Mouse (Mus musculus): Measurements from ENCODE around the gene Myo18b. TPM values are rescaled to one million over a fixed set of nuclear protein-coding genes. Genes with fewer than 3 reads are reported as not detected.
A peak's percentile ranks its signal among the peaks of the same experiment; 100 is the strongest.

The Myo18b gene
- polyA plus RNA-seq, 1 experiment from 2014 or later, result 0.36 TPM

GRCm38 (mm10) chr5:112892411-112892810, 3.8 kb downstream of the Myo18b start:
- Histone ChIP-seq H3K27ac (ENCODE audit: low read depth, low read length) (no peak overlapping the region), H3K27me3 (ENCODE audit: control insufficient read depth, insufficient read depth, low read length) (no peaks in the 10 kb centered on the region), H3K9ac (ENCODE audit: low read length) (no peak overlapping the region), H3K36me3 (ENCODE audit: control insufficient read depth, insufficient read depth, low read length) (no peaks in the 10 kb centered on the region), H3K4me1 (replicated peaks; ENCODE audit: control insufficient read depth, insufficient read depth, low read length) (no peaks in the 10 kb centered on the region), H3K4me2 (ENCODE audit: low read depth, low read length, severe bottlenecking) (no peak overlapping the region), H3K4me3 (ENCODE audit: low read depth, low read length) (no peak overlapping the region), H3K9me3 (ENCODE audit: control insufficient read depth, low read length) (no peaks in the 10 kb centered on the region)
- DNase-seq (ENCODE audit: low spot score), result no peak
- no peak for ATAC-seq (replicated peaks; ENCODE audit: low FRiP score)

- no peaks in the 10 kb centered on the region for H3K9me3 ChIP-seq (ENCODE audit: control insufficient read depth, low read length)
- ATAC-seq (replicated peaks; ENCODE audit: low FRiP score), result no peak
- H3K4me2 ChIP-seq (ENCODE audit: low read depth, low read length, severe bottlenecking), result no peak overlapping the region
Observed at GRCm38 (mm10) chr5:112888651-112889050, 7.5 kb downstream of the Myo18b start.

GRCm38 (mm10) chr5:112886687-112887491, 9.3 kb downstream of the Myo18b start:
- DNase-seq (ENCODE audit: low spot score) (no peak), ATAC-seq (replicated peaks; ENCODE audit: low FRiP score) (no peak)
- H3K9me3 ChIP-seq (ENCODE audit: control insufficient read depth, low read length), result no peaks in the 10 kb centered on the region
- H3K4me2 ChIP-seq (ENCODE audit: low read depth, low read length, severe bottlenecking), result no peak overlapping the region
- H3K4me1 ChIP-seq (replicated peaks; ENCODE audit: control insufficient read depth, insufficient read depth, low read length), result no peaks in the 10 kb centered on the region; the same call in 1 of the 2 replicates
- H3K9ac ChIP-seq (ENCODE audit: low read length), result no peak overlapping the region
- no peaks in the 10 kb centered on the region for H3K27me3 ChIP-seq (ENCODE audit: control insufficient read depth, insufficient read depth, low read length)
- 67% methylated on average over 17 of the region's 17 CpGs for WGBS
- H3K36me3 ChIP-seq (ENCODE audit: control insufficient read depth, insufficient read depth, low read length), result no peaks in the 10 kb centered on the region
- no peak overlapping the region for H3K27ac ChIP-seq (ENCODE audit: low read depth, low read length)
- no peak overlapping the region for H3K4me3 ChIP-seq (ENCODE audit: low read depth, low read length)

More at GRCm38 (mm10) chr5:112888651-112889050, 7.5 kb downstream of the Myo18b start:
- no peaks in the 10 kb centered on the region; the same call in 1 of the 2 replicates for H3K4me1 ChIP-seq (replicated peaks; ENCODE audit: control insufficient read depth, insufficient read depth, low read length)
- 65% methylated on average over 7 of the region's 7 CpGs for WGBS
- no peaks in the 10 kb centered on the region for H3K27me3 ChIP-seq (ENCODE audit: control insufficient read depth, insufficient read depth, low read length)
- H3K36me3 ChIP-seq (ENCODE audit: control insufficient read depth, insufficient read depth, low read length), result no peaks in the 10 kb centered on the region
- no peak for DNase-seq (ENCODE audit: low spot score)
- H3K27ac ChIP-seq (ENCODE audit: low read depth, low read length), result no peak overlapping the region
- H3K9ac ChIP-seq (ENCODE audit: low read length), result no peak overlapping the region
- H3K4me3 ChIP-seq (ENCODE audit: low read depth, low read length), result no peak overlapping the region

GRCm38 (mm10) chr5:112877391-112878115, 18.6 kb downstream of the Myo18b start:
- H3K36me3 ChIP-seq (ENCODE audit: control insufficient read depth, insufficient read depth, low read length), result no peaks in the 10 kb centered on the region
- no peaks in the 10 kb centered on the region for H3K27me3 ChIP-seq (ENCODE audit: control insufficient read depth, insufficient read depth, low read length)
- no peak overlapping the region for H3K9ac ChIP-seq (ENCODE audit: low read length)
- H3K4me3 ChIP-seq (ENCODE audit: low read depth, low read length), result no peak overlapping the region
- H3K4me2 ChIP-seq (ENCODE audit: low read depth, low read length, severe bottlenecking), result no peak overlapping the region
- no peaks in the 10 kb centered on the region; the same call in 1 of the 2 replicates for H3K4me1 ChIP-seq (replicated peaks; ENCODE audit: control insufficient read depth, insufficient read depth, low read length)
- no peak for ATAC-seq (replicated peaks; ENCODE audit: low FRiP score)
- DNase-seq (ENCODE audit: low spot score), result no peak
- no peak overlapping the region for H3K27ac ChIP-seq (ENCODE audit: low read depth, low read length)
- 59% methylated on average over 14 of the region's 14 CpGs for WGBS
- H3K9me3 ChIP-seq (ENCODE audit: control insufficient read depth, low read length), result no peaks in the 10 kb centered on the region

GRCm38 (mm10) chr5:112876846-112877390, 19.2 kb downstream of the Myo18b start:
- no peaks in the 10 kb centered on the region for H3K9me3 ChIP-seq (ENCODE audit: control insufficient read depth, low read length)
- no peak for ATAC-seq (replicated peaks; ENCODE audit: low FRiP score)
- DNase-seq (ENCODE audit: low spot score), result no peak
- H3K27me3 ChIP-seq (ENCODE audit: control insufficient read depth, insufficient read depth, low read length), result no peaks in the 10 kb centered on the region
- no peaks in the 10 kb centered on the region for H3K36me3 ChIP-seq (ENCODE audit: control insufficient read depth, insufficient read depth, low read length)
- no peak overlapping the region for H3K9ac ChIP-seq (ENCODE audit: low read length)
- no peaks in the 10 kb centered on the region; the same call in 1 of the 2 replicates for H3K4me1 ChIP-seq (replicated peaks; ENCODE audit: control insufficient read depth, insufficient read depth, low read length)
- 45% methylated on average over 4 of the region's 4 CpGs for WGBS
- H3K4me2 ChIP-seq (ENCODE audit: low read depth, low read length, severe bottlenecking), result no peak overlapping the region
- H3K4me3 ChIP-seq (ENCODE audit: low read depth, low read length), result no peak overlapping the region
- H3K27ac ChIP-seq (ENCODE audit: low read depth, low read length), result no peak overlapping the region

- no peak overlapping the region for H3K27ac ChIP-seq (ENCODE audit: low read depth, low read length)
Observed at GRCm38 (mm10) chr5:112872999-112873398, 23.2 kb downstream of the Myo18b start.

GRCm38 (mm10) chr5:112870729-112871128, 25.4 kb downstream of the Myo18b start:
- H3K27me3 ChIP-seq (ENCODE audit: control insufficient read depth, insufficient read depth, low read length), result no peaks in the 10 kb centered on the region
- no peak overlapping the region for H3K4me3 ChIP-seq (ENCODE audit: low read depth, low read length)
- peak; percentile 84 for DNase-seq (ENCODE audit: low spot score)
- no peak overlapping the region for H3K4me2 ChIP-seq (ENCODE audit: low read depth, low read length, severe bottlenecking)
- H3K27ac ChIP-seq (ENCODE audit: low read depth, low read length), result no peak overlapping the region
- no peak overlapping the region for H3K9ac ChIP-seq (ENCODE audit: low read length)
- H3K9me3 ChIP-seq (ENCODE audit: control insufficient read depth, low read length), result no peaks in the 10 kb centered on the region
- no peaks in the 10 kb centered on the region for H3K4me1 ChIP-seq (replicated peaks; ENCODE audit: control insufficient read depth, insufficient read depth, low read length)
- no peaks in the 10 kb centered on the region for H3K36me3 ChIP-seq (ENCODE audit: control insufficient read depth, insufficient read depth, low read length)
- ATAC-seq (replicated peaks; ENCODE audit: low FRiP score), result no peak
- WGBS, result 21% methylated on average over 9 of the region's 9 CpGs

More at GRCm38 (mm10) chr5:112872999-112873398, 23.2 kb downstream of the Myo18b start:
- H3K4me2 ChIP-seq (ENCODE audit: low read depth, low read length, severe bottlenecking), result no peak overlapping the region
- no peak overlapping the region for H3K9ac ChIP-seq (ENCODE audit: low read length)
- H3K36me3 ChIP-seq (ENCODE audit: control insufficient read depth, insufficient read depth, low read length), result no peaks in the 10 kb centered on the region
- H3K27me3 ChIP-seq (ENCODE audit: control insufficient read depth, insufficient read depth, low read length), result no peaks in the 10 kb centered on the region
- H3K9me3 ChIP-seq (ENCODE audit: control insufficient read depth, low read length), result no peaks in the 10 kb centered on the region
- H3K4me1 ChIP-seq (replicated peaks; ENCODE audit: control insufficient read depth, insufficient read depth, low read length), result no peaks in the 10 kb centered on the region; the same call in 1 of the 2 replicates
- no peak overlapping the region for H3K4me3 ChIP-seq (ENCODE audit: low read depth, low read length)
- ATAC-seq (replicated peaks; ENCODE audit: low FRiP score), result no peak
- 79% methylated on average over 6 of the region's 6 CpGs for WGBS
- DNase-seq (ENCODE audit: low spot score), result no peak

- no peaks in the 10 kb centered on the region for H3K27me3 ChIP-seq (ENCODE audit: control insufficient read depth, insufficient read depth, low read length)
- no peaks in the 10 kb centered on the region for H3K4me1 ChIP-seq (replicated peaks; ENCODE audit: control insufficient read depth, insufficient read depth, low read length)
- no peak overlapping the region for H3K27ac ChIP-seq (ENCODE audit: low read depth, low read length)
- H3K9ac ChIP-seq (ENCODE audit: low read length), result no peak overlapping the region
- no peaks in the 10 kb centered on the region for H3K36me3 ChIP-seq (ENCODE audit: control insufficient read depth, insufficient read depth, low read length)
- 89% methylated on average over 5 of the region's 5 CpGs for WGBS
- DNase-seq (ENCODE audit: low spot score) (no peak), ATAC-seq (replicated peaks; ENCODE audit: low FRiP score) (no peak)
- H3K9me3 ChIP-seq (ENCODE audit: control insufficient read depth, low read length), result no peaks in the 10 kb centered on the region
- no peak overlapping the region for H3K4me2 ChIP-seq (ENCODE audit: low read depth, low read length, severe bottlenecking)
- H3K4me3 ChIP-seq (ENCODE audit: low read depth, low read length), result no peak overlapping the region
Observed at GRCm38 (mm10) chr5:112868620-112869019, 27.5 kb downstream of the Myo18b start.

Data from forebrain, embryonic 11.5 days (tissue).